Mouse (Mus musculus) myocyte (in vitro differentiated cells): ENCODE measurements around the gene Vamp3. TPM values are rescaled to one million over a fixed set of nuclear protein-coding genes. Genes with fewer than 3 reads are reported as not detected.

ENCODE experiments used
- H3K27me3 ChIP-seq: one replicate; pipeline ENCODE4 v1.6.1; 2011; ENCODE audit not compliant: control insufficient read depth, insufficient read depth, insufficient read length
- H3K36me3 ChIP-seq: one replicate; pipeline ENCODE4 v1.6.1; 2011; ENCODE audit not compliant: control insufficient read depth, insufficient read depth
- H3K4me2 ChIP-seq: one replicate; pipeline ENCODE4 v1.6.1; 2011; ENCODE audit warnings: low read depth, control low read depth
- H3K4me3 ChIP-seq: one replicate; pipeline ENCODE4 v1.5.1; 2011; ENCODE audit warnings: mild to moderate bottlenecking, control low read depth, moderate library complexity
- H3K79me2 ChIP-seq: one replicate; pipeline ENCODE4 v1.6.1; 2011; ENCODE audit not compliant: control insufficient read depth, insufficient read depth
- H3ac ChIP-seq: one replicate; pipeline ENCODE4 v1.6.1; 2011; ENCODE audit not compliant: control insufficient read depth, insufficient read length
- CEBPB ChIP-seq: IDR thresholded peaks from 2 replicates; pipeline ENCODE4 v1.6.1; 2011; ENCODE audit warnings: mild to moderate bottlenecking, moderate library complexity; ENCODE audit not compliant: poor library complexity, insufficient read depth, severe bottlenecking
- E2F4 ChIP-seq: IDR thresholded peaks from one replicate; pipeline ENCODE4 v1.6.1; 2011; ENCODE audit warnings: mild to moderate bottlenecking, control low read depth, moderate library complexity; ENCODE audit not compliant: insufficient read depth
- MAX ChIP-seq: IDR thresholded peaks from one replicate; pipeline ENCODE4 v1.6.1; 2011; ENCODE audit warnings: low read depth, mild to moderate bottlenecking, control low read depth
- MYOD1 ChIP-seq, 3 experiments: IDR thresholded peaks; one replicate each; pipeline ENCODE4 v1.6.1; 2011; ENCODE audit warnings: control low read depth in 2 of 3, low read depth in 2 of 3, mild to moderate bottlenecking in 2 of 3, moderate library complexity in 1 of 3; ENCODE audit not compliant: insufficient read length in 2 of 3, control insufficient read depth in 1 of 3
- MYOG ChIP-seq, 3 experiments: IDR thresholded peaks; one replicate each; pipeline ENCODE4 v1.6.1; 2011; ENCODE audit warnings: control low read depth in 2 of 3, low read depth in 2 of 3, mild to moderate bottlenecking in 2 of 3; ENCODE audit not compliant: insufficient read length in 2 of 3, control insufficient read depth in 1 of 3, insufficient read depth in 1 of 3
- POLR2A ChIP-seq: IDR thresholded peaks from one replicate; pipeline ENCODE4 v1.6.1; 2011; ENCODE audit warnings: low read depth, mild to moderate bottlenecking, control low read depth, moderate library complexity; ENCODE audit not compliant: insufficient read length
- POLR2AphosphoS2 ChIP-seq: IDR thresholded peaks from one replicate; pipeline ENCODE4 v1.6.1; 2011; ENCODE audit warnings: low read depth, control low read depth; ENCODE audit not compliant: insufficient read length
- REST ChIP-seq: IDR thresholded peaks from one replicate; pipeline ENCODE4 v1.6.1; 2011; ENCODE audit warnings: mild to moderate bottlenecking, control low read depth, moderate library complexity; ENCODE audit not compliant: insufficient read depth, insufficient read length
- SRF ChIP-seq: IDR thresholded peaks from one replicate; pipeline ENCODE4 v1.6.1; 2011; ENCODE audit warnings: low read depth; ENCODE audit not compliant: control insufficient read depth, insufficient read length
- TCF12 ChIP-seq: IDR thresholded peaks from one replicate; pipeline ENCODE4 v1.6.1; 2011; ENCODE audit warnings: mild to moderate bottlenecking, control low read depth; ENCODE audit not compliant: poor library complexity, insufficient read depth, severe bottlenecking
- TCF3 ChIP-seq: IDR thresholded peaks from one replicate; pipeline ENCODE4 v1.6.1; 2011; ENCODE audit warnings: low read depth, control low read depth; ENCODE audit not compliant: insufficient read length
- USF1 ChIP-seq: IDR thresholded peaks from one replicate; pipeline ENCODE4 v1.6.1; 2011; ENCODE audit warnings: low read depth, mild to moderate bottlenecking, control low read depth, moderate library complexity
- polyA plus RNA-seq: library from polyadenylated mRNA; unstranded; fragments of >200 nt; fragmentation: generic; extraction: Trizol; gene quantifications from one replicate; pipeline ENCODE4 v1.2.1, GENCODE M21; 2012; ENCODE audit warnings: missing spikeins

The Vamp3 gene
- polyA plus RNA-seq, 1 experiment, result 58.2 TPM

- TF ChIP-seq REST (no peak), USF1 (no peak), MYOG (IDR thresholded peaks at IDR 0.05; ENCODE audit: control insufficient read depth in 1 of 3, insufficient read depth in 1 of 3, insufficient read length in 2 of 3, low read depth in 2 of 3) (no peak), MYOD1 (IDR thresholded peaks at IDR 0.05; ENCODE audit: control insufficient read depth in 1 of 3, insufficient read length in 2 of 3, low read depth in 2 of 3) (no peak), MAX (no peak), CEBPB (no peak)
- Histone ChIP-seq H3K79me2 (no peaks in the 10 kb centered on the region), H3K36me3 (no peaks in the 10 kb centered on the region), H3K4me2 (no peak overlapping the region), H3K4me3 (no peak overlapping the region), H3ac (no peak overlapping the region), H3K27me3 (peaks cover 66% of the 10 kb centered on the region)
These were observed 15.5 kb upstream of the Vamp3 start for GRCm38 (mm10) chr4:151073108-151073744.

DNA sequence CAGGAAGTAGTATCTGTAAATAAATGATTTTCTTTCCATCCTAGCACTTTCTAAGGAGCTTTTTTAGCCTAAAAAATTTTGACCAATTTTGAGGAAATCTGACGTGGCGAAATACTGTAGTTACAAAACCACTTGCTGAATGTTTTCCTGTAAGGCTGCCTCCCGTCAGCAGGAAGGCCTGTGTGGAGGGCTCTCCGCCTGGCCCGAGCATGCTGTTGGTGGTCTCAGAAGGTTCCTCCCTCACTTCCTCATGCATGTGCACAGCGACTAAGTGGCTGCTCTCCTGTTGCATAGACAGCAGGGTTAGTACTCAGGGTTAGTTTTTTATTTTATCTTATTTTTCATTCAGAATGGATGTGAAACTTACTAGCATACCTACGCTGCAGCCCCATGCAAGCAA is 13.2 kb upstream of the Vamp3 start:
- no peak for TF ChIP-seq MAX
- TF ChIP-seq MYOD1 (IDR thresholded peaks at IDR 0.05; ENCODE audit: control insufficient read depth in 1 of 3, insufficient read length in 2 of 3, low read depth in 2 of 3), result no peak
- no peak for TF ChIP-seq E2F4
- TF ChIP-seq MYOG (IDR thresholded peaks at IDR 0.05; ENCODE audit: control insufficient read depth in 1 of 3, insufficient read depth in 1 of 3, insufficient read length in 2 of 3, low read depth in 2 of 3), result no peak
- TF ChIP-seq POLR2A, result no peak
- TF ChIP-seq SRF, result no peak
- TF ChIP-seq REST, result no peak
- TF ChIP-seq TCF3, result no peak
- TF ChIP-seq CEBPB, result no peak
- peaks cover 65% of the 10 kb centered on the region for H3K27me3 ChIP-seq
- H3ac ChIP-seq, result no peak overlapping the region
- no peak overlapping the region for H3K4me3 ChIP-seq
- no peaks in the 10 kb centered on the region for H3K36me3 ChIP-seq
- H3K4me2 ChIP-seq, result no peak overlapping the region
- H3K79me2 ChIP-seq, result no peaks in the 10 kb centered on the region

- no peaks in the 10 kb centered on the region for H3K79me2 ChIP-seq
- peaks cover 71% of the 10 kb centered on the region for H3K27me3 ChIP-seq
- H3ac ChIP-seq, result no peak overlapping the region
- no peak overlapping the region for H3K4me2 ChIP-seq
- H3K4me3 ChIP-seq, result no peak overlapping the region
- TF ChIP-seq POLR2AphosphoS2 (no peak), E2F4 (no peak), TCF12 (no peak), SRF (no peak), TCF3 (no peak), USF1 (no peak), MYOD1 (IDR thresholded peaks at IDR 0.05; ENCODE audit: control insufficient read depth in 1 of 3, insufficient read length in 2 of 3, low read depth in 2 of 3) (no peak), CEBPB (no peak), MYOG (IDR thresholded peaks at IDR 0.05; ENCODE audit: control insufficient read depth in 1 of 3, insufficient read depth in 1 of 3, insufficient read length in 2 of 3, low read depth in 2 of 3) (no peak), MAX (no peak), POLR2A (no peak), REST (no peak)
- H3K36me3 ChIP-seq, result no peaks in the 10 kb centered on the region
These were observed 11.0 kb upstream of the Vamp3 start for GRCm38 (mm10) chr4:151068751-151069150.

- Histone ChIP-seq H3K4me2 (no peak overlapping the region), H3K79me2 (peaks cover 20% of the 10 kb centered on the region), H3K27me3 (peaks cover 11% of the 10 kb centered on the region), H3ac (no peak overlapping the region), H3K4me3 (no peak overlapping the region), H3K36me3 (peaks cover 5% of the 10 kb centered on the region)
- no peak for TF ChIP-seq POLR2AphosphoS2
- TF ChIP-seq SRF, result no peak
- TF ChIP-seq USF1, result no peak
- no peak for TF ChIP-seq MAX
- no peak for TF ChIP-seq REST
These were observed 1.8 kb upstream of the Vamp3 start for GRCm38 (mm10) chr4:151059566-151059965.

- Histone ChIP-seq H3K4me2 (peak overlapping the region; percentile 88), H3ac (no peak overlapping the region), H3K4me3 (peak overlapping the region; percentile 33), H3K27me3 (peaks cover 5% of the 10 kb centered on the region), H3K79me2 (peaks cover 20% of the 10 kb centered on the region), H3K36me3 (peaks cover 10% of the 10 kb centered on the region)
- no peak for TF ChIP-seq POLR2AphosphoS2
- TF ChIP-seq TCF12, result no peak
- no peak for TF ChIP-seq MYOD1 (IDR thresholded peaks at IDR 0.05; ENCODE audit: control insufficient read depth in 1 of 3, insufficient read length in 2 of 3, low read depth in 2 of 3)
- no peak for TF ChIP-seq REST
- TF ChIP-seq MYOG (IDR thresholded peaks at IDR 0.05; ENCODE audit: control insufficient read depth in 1 of 3, insufficient read depth in 1 of 3, insufficient read length in 2 of 3, low read depth in 2 of 3), result no peak
- TF ChIP-seq MAX, result no peak
- TF ChIP-seq CEBPB, result no peak
- no peak for TF ChIP-seq USF1
- no peak for TF ChIP-seq E2F4
- no peak for TF ChIP-seq TCF3
- TF ChIP-seq POLR2A, result no peak
- TF ChIP-seq SRF, result no peak
These were observed 871 bp upstream of the Vamp3 start for GRCm38 (mm10) chr4:151058634-151059033.
